Mouse (Mus musculus) stomach, embryonic 16.5 days (tissue): ENCODE data around the gene Pgd. TPM values are rescaled to one million over a fixed set of nuclear protein-coding genes. Genes with fewer than 3 reads are reported as not detected.

Experiments used
- ATAC-seq: fragments of 200-750 bp; cut with Nextera tagmentation; 2 replicates; pipeline ENCODE4 v1.8.0; 2017; ENCODE audit warnings: moderate number of reproducible peaks, moderate TSS enrichment; ENCODE audit not compliant: insufficient read depth, low FRiP score
- H3K27ac ChIP-seq: fragments of 300-500 bp; sonication (generic); 2 replicates; pipeline ENCODE4 v1.5.1; 2014; ENCODE audit warnings: low read length
- H3K27me3 ChIP-seq: fragments of 300-500 bp; sonication (generic); 2 replicates; pipeline ENCODE4 v1.6.1; 2014; ENCODE audit warnings: low read length, control low read depth, mixed read lengths; ENCODE audit not compliant: control insufficient read depth, insufficient read depth
- H3K36me3 ChIP-seq: fragments of 300-500 bp; sonication (generic); 2 replicates; pipeline ENCODE4 v1.6.1; 2014; ENCODE audit warnings: low read length; ENCODE audit not compliant: control insufficient read depth, insufficient read depth
- H3K4me1 ChIP-seq: fragments of 300-500 bp; sonication (generic); 2 replicates; pipeline ENCODE4 v1.6.1; 2014; ENCODE audit warnings: low read length, control low read depth, mixed read lengths; ENCODE audit not compliant: control insufficient read depth, insufficient read depth
- H3K4me2 ChIP-seq: fragments of 300-500 bp; sonication (generic); 2 replicates; pipeline ENCODE4 v1.6.1; 2014; ENCODE audit warnings: low read depth, low read length, mixed read lengths
- H3K4me3 ChIP-seq: fragments of 300-500 bp; sonication (generic); replicated peaks from 2 replicates; pipeline ENCODE4 v1.5.1; 2014; ENCODE audit warnings: mild to moderate bottlenecking, low read length
- H3K9ac ChIP-seq: fragments of 300-500 bp; sonication (generic); 2 replicates; pipeline ENCODE4 v1.6.1; 2014; ENCODE audit warnings: low read length
- H3K9me3 ChIP-seq: fragments of 300-500 bp; sonication (generic); replicated peaks from 2 replicates; pipeline ENCODE4 v1.6.1; 2016; ENCODE audit warnings: low read length, control low read depth; ENCODE audit not compliant: control insufficient read depth
- WGBS: fragments of 180-500 bp; shearing (Covaris S2); extraction: QIAGEN DNeasy Blood & Tissue Kit; methylation state at CpG from one replicate; pipeline ENCODE4 v1.1.7; 2014; 5-methylcytosine and 5-hydroxymethylcytosine counted together
- polyA plus RNA-seq: library from polyadenylated mRNA; unstranded; fragments of >200 nt; fragmentation: Nextera tagmentation; extraction: Ambion mirVana; gene quantifications from 2 replicates; pipeline ENCODE4 v1.2.1, GENCODE M21; 2015

Gene Pgd
- polyA plus RNA-seq, 1 experiment from 2014 or later: 206 TPM

- Histone ChIP-seq H3K27me3 (no peaks in the 10 kb centered on the region), H3K36me3 (peaks cover 23% of the 10 kb centered on the region), H3K9ac (no peak overlapping the region), H3K4me1 (0 out of 2 replicates have a peak, but pooled peaks cover 7% of the 10 kb centered on the region), H3K4me2 (no peak overlapping the region), H3K27ac (no peak overlapping the region), H3K9me3 (no peaks in the 10 kb centered on the region), H3K4me3 (no peak overlapping the region)
- no peak for ATAC-seq
- WGBS: 92% methylated on average over 6 of the region's 6 CpGs
Observed at GRCm38 (mm10) chr4:149161166-149161565, 5.4 kb downstream of the Pgd start.

DNA sequence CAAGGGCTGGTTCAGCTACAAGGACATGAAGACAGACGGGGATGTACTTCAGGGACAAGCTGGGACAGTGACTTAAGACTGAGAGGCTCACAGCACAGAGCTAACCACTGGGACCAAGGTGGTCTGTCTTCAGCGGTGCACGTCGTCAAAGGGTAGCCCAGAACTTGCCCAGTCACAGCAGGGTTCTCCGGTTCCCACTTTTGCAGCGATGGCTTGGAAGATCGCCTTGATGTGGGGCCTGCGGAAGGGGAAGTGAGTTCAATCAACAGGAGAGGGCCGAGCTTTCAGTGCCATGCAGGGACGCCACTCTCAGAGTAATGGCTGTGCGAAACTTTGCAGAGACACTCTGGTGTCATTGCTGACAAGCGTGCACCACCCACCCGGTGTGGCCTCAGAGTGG lies 6.7 kb downstream of the Pgd start:
- WGBS: 85% methylated on average over 13 of the region's 13 CpGs
- H3K9ac ChIP-seq: no peak overlapping the region

DNA sequence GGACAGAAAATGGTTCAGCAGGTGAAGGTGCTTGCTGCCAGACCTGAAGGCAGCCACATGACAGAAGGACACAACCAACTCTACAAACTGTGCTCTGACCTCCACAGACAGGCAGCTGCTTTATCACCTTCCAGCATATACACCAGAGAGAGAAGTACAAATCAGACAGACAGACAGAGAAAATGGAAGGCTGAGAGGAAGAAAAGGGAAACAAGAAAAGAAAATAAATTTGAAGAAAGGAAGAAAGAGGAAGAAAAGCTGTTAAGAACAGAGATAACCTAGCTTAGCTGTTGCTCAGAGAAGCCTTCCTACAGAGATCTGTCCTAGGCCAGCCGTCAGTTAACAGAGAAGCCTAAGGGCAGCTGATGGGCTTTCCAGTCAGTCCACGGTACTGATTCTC lies 7.4 kb downstream of the Pgd start:
- no peak overlapping the region for H3K27ac ChIP-seq
- no peak for ATAC-seq
- no peaks in the 10 kb centered on the region for H3K4me1 ChIP-seq
- H3K9ac ChIP-seq: no peak overlapping the region
- no peak overlapping the region for H3K4me2 ChIP-seq
- no peaks in the 10 kb centered on the region for H3K27me3 ChIP-seq
- H3K36me3 ChIP-seq: peaks cover 29% of the 10 kb centered on the region
- no peaks in the 10 kb centered on the region for H3K9me3 ChIP-seq
- 88% methylated on average over 2 of the region's 2 CpGs for WGBS
- H3K4me3 ChIP-seq: no peak overlapping the region

More for the DNA sequence above, 6.7 kb downstream of the Pgd start:
- Histone ChIP-seq H3K9me3 (no peaks in the 10 kb centered on the region), H3K27ac (no peak overlapping the region), H3K4me1 (no peaks in the 10 kb centered on the region), H3K36me3 (peaks cover 26% of the 10 kb centered on the region), H3K4me3 (no peak overlapping the region), H3K27me3 (no peaks in the 10 kb centered on the region), H3K4me2 (no peak overlapping the region)
- ATAC-seq: no peak

DNA sequence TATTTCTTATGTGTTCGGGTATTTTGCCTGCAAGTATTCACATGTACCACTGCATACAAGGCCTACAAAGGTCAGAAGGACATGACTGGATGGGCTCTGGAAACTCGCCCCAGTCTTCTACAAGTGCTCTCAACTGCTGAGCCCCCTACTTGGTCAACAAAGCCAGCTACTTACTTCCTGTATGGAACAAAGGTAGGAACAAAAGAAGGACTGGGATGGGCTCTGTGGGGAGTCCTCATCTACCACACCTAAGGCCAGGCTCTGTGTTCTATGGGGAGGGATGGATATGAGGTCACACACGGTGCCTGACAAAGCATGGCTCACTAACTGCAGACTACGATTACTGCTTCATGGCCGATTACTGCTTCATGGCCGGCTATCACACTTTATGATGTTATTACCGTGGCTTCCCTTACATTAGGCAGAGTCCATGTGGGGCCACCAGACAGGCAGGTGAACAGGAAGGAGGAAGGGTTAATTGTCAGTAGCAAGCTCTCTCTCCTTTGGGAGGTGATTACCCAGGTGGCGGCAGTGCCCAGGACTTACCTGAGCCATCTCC lies 9.1 kb downstream of the Pgd start:
- no peaks in the 10 kb centered on the region for H3K27me3 ChIP-seq
- no peak overlapping the region for H3K27ac ChIP-seq
- WGBS: 85% methylated on average over 8 of the region's 8 CpGs
- no peak for ATAC-seq
- H3K4me1 ChIP-seq: no peaks in the 10 kb centered on the region
- no peak overlapping the region for H3K9ac ChIP-seq
- no peak overlapping the region for H3K4me2 ChIP-seq
- H3K9me3 ChIP-seq: no peaks in the 10 kb centered on the region
- H3K36me3 ChIP-seq: peaks cover 44% of the 10 kb centered on the region
- H3K4me3 ChIP-seq: no peak overlapping the region

DNA sequence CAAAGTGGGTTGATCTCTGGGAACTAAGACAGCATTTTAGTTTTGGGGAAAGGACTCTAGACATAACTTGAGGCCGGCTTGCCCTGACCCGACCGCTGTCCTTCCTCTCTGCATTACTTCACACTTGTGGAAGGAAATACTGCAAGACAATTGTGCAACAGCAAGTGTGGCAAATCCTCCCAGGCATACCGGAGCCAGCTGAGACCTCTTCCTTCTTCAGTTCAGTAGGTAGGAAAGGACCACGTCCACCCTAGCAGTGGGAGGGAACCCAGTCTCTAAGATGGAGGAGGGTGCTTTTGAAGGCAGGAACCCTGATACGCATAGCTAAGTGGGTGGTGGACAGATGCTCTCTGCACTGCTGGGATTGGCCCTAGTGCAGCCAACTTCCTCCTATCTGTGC lies 10.9 kb downstream of the Pgd start:
- WGBS: 91% methylated on average over 6 of the region's 6 CpGs
- H3K4me2 ChIP-seq: no peak overlapping the region
- H3K27me3 ChIP-seq: no peaks in the 10 kb centered on the region
- H3K9ac ChIP-seq: no peak overlapping the region
- no peak overlapping the region for H3K27ac ChIP-seq
- H3K9me3 ChIP-seq: no peaks in the 10 kb centered on the region
- no peak; the same call in 1 of the 2 replicates for ATAC-seq
- H3K4me1 ChIP-seq: no peaks in the 10 kb centered on the region
- H3K36me3 ChIP-seq: peaks cover 46% of the 10 kb centered on the region
- no peak overlapping the region for H3K4me3 ChIP-seq

DNA sequence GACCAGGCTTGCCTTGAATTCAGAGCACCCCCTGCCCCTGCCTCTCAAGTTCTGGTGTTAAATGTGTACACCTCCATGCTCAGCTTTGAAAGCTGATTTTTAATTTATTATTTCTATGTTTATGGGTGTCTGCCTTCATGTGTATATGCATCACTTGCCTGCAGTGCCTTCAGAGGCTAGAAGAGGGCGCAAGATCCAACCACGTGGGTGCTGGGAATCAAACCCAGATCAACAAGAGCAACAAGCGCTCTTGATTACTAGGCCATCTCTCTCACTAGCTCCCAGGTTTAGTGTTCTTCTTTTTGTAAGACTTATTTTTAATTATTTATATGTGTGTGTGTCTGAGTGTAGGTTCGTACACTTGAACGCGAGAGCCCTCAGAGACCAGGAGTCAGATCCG lies 11.7 kb downstream of the Pgd start:
- no peaks in the 10 kb centered on the region for H3K4me1 ChIP-seq
- H3K27me3 ChIP-seq: no peaks in the 10 kb centered on the region
- no peak overlapping the region for H3K27ac ChIP-seq
- H3K4me2 ChIP-seq: no peak overlapping the region
- H3K4me3 ChIP-seq: no peak overlapping the region
- H3K9ac ChIP-seq: no peak overlapping the region
- H3K36me3 ChIP-seq: peaks cover 45% of the 10 kb centered on the region
- ATAC-seq: no peak
- 96% methylated on average over 7 of the region's 7 CpGs for WGBS
- no peaks in the 10 kb centered on the region for H3K9me3 ChIP-seq

DNA sequence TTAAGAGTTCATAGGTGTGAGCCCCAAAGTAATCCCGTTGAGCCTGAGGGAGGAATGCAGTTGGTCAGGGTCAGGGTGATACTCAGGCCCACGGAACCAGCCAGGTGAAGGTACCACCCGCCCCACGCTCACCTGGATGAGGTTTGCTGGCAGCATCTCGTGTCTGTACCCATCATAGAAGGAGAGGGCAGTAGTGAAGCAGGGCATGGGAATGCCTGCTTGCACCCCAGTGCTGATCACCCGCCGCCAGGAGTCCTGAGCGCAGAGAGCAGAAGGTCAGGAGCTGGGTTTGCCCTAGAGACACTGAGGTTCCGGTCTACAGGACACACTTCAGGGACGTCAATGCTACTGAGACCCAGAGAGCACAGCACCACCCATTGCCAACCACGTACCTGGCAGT lies 15.8 kb downstream of the Pgd start:
- H3K4me2 ChIP-seq: no peak overlapping the region
- H3K27ac ChIP-seq: no peak overlapping the region
- ATAC-seq: no peak
- no peaks in the 10 kb centered on the region for H3K9me3 ChIP-seq
- H3K9ac ChIP-seq: no peak overlapping the region
- no peaks in the 10 kb centered on the region for H3K27me3 ChIP-seq
- 0 out of 2 replicates have a peak, but pooled peaks cover 4% of the 10 kb centered on the region for H3K4me1 ChIP-seq
- H3K36me3 ChIP-seq: peaks cover 32% of the 10 kb centered on the region
- 90% methylated on average over 11 of the region's 11 CpGs for WGBS
- no peak overlapping the region for H3K4me3 ChIP-seq

DNA sequence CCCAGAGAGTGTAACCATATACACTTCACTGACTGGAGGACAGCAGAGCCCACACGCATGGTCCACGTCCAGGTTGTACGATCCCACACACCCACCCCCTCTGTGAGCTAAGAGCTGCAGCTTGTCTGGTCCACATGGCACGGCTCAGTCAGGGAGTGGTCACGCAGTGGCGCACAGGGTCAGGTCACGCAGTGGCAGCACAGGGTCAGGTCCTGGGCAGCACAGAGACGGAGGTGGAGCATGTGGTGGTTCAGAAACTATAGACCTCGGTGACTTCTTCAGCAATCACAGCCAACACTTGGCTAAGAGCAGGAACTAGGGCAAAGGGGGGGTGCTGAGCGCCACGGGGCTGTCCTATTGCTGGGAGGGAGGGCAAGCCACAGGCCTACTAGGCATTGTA lies 16.3 kb downstream of the Pgd start:
- 77% methylated on average over 11 of the region's 11 CpGs for WGBS

GRCm38 (mm10) chr4:149149611-149150010 lies 17.0 kb downstream of the Pgd start:
- H3K9me3 ChIP-seq: no peaks in the 10 kb centered on the region
- no peak for ATAC-seq
- no peak overlapping the region for H3K9ac ChIP-seq
- peaks cover 26% of the 10 kb centered on the region; the same call in 1 of the 2 replicates for H3K36me3 ChIP-seq
- 57% methylated on average over 7 of the region's 7 CpGs for WGBS
- peaks cover 6% of the 10 kb centered on the region; the same call in 1 of the 2 replicates for H3K4me1 ChIP-seq
- no peak overlapping the region for H3K27ac ChIP-seq
- H3K4me2 ChIP-seq: no peak overlapping the region
- no peaks in the 10 kb centered on the region for H3K27me3 ChIP-seq
- H3K4me3 ChIP-seq: no peak overlapping the region

More for the DNA sequence above, 16.3 kb downstream of the Pgd start:
- Histone ChIP-seq H3K9ac (no peak overlapping the region), H3K27ac (no peak overlapping the region), H3K36me3 (peaks cover 32% of the 10 kb centered on the region), H3K4me1 (0 out of 2 replicates have a peak, but pooled peaks cover 4% of the 10 kb centered on the region), H3K27me3 (no peaks in the 10 kb centered on the region), H3K4me2 (no peak overlapping the region), H3K4me3 (no peak overlapping the region), H3K9me3 (no peaks in the 10 kb centered on the region)
- peak; percentile 18; the same call in 1 of the 2 replicates for ATAC-seq
